Mouse (Mus musculus) cerebellum, adult 2 months (tissue): ENCODE results near the gene Astn2.

Experiments
- CTCF ChIP-seq: fragments of 200-500 bp; IDR thresholded peaks from 2 replicates; pipeline ENCODE4 v1.5.1; 2011; ENCODE audit warnings: low read depth, mild to moderate bottlenecking, control low read depth, low read length, moderate library complexity, borderline replicate concordance; ENCODE audit not compliant: insufficient read depth
- POLR2A ChIP-seq: fragments of 200-500 bp; IDR thresholded peaks from 2 replicates; pipeline ENCODE4 v1.6.1; 2011; ENCODE audit warnings: low read length, control low read depth, borderline replicate concordance; ENCODE audit not compliant: insufficient read depth

DNA sequence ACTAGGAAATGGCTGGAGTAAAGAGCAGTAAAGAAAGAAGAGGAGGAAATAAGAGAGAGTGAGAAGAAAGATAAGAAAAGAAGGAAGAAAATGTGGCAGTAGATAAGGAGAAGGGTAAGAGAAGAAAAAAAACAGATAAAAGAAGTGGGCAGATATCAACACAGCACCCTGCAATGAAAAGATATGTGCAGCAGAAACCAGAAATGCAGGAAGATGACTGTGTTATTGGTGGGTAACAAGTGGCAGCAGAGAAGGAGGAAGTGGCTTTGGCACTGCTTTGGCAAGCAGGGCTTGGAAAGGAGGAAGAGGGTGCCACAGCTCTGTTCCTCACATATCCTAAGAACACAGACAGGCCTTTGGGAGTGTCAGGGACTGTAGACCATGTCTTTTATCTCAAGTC lies 347.2 kb downstream of the Astn2 start:
- TF ChIP-seq CTCF, result no peak
- no peak for TF ChIP-seq POLR2A
